Mouse (Mus musculus) CH12F3 (cell line): ENCODE measurements around the gene Adgrb3.

Experiments used
- in situ Hi-C: fragments of 300-500 bp; cut with MboI; formaldehyde crosslinking; loops from 2 replicates; pipeline ENCODE4 v1.14.3; 2020; ENCODE audit warnings: low sequenced_read_pairs

Gene Adgrb3

GRCm38 (mm10) chr1:25312344-25312743 is 517.2 kb downstream of the Adgrb3 start:
- in situ Hi-C loops, result no loop called here

- in situ Hi-C loops, result no loop called here
These were observed 519.4 kb downstream of the Adgrb3 start for GRCm38 (mm10) chr1:25310066-25310465.

GRCm38 (mm10) chr1:25281471-25281870 is 548.0 kb downstream of the Adgrb3 start:
- in situ Hi-C loops, result no loop called here

- in situ Hi-C loops, result no loop called here
These were observed 578.9 kb downstream of the Adgrb3 start for GRCm38 (mm10) chr1:25250562-25250961.

GRCm38 (mm10) chr1:25242436-25242835 is 587.1 kb downstream of the Adgrb3 start:
- in situ Hi-C loops, result no loop called here

- in situ Hi-C loops, result no loop called here
These were observed 600.2 kb downstream of the Adgrb3 start for GRCm38 (mm10) chr1:25229245-25229750.

GRCm38 (mm10) chr1:25228381-25229244 is 600.9 kb downstream of the Adgrb3 start:
- in situ Hi-C loops, result no loop called here

GRCm38 (mm10) chr1:25227880-25228279 is 601.6 kb downstream of the Adgrb3 start:
- in situ Hi-C loops, result no loop called here

GRCm38 (mm10) chr1:25204636-25205035 is 624.9 kb downstream of the Adgrb3 start:
- in situ Hi-C loops, result no loop called here

GRCm38 (mm10) chr1:25199392-25199791 is 630.1 kb downstream of the Adgrb3 start:
- in situ Hi-C loops, result no loop called here

GRCm38 (mm10) chr1:25191986-25192385 is 637.5 kb downstream of the Adgrb3 start:
- in situ Hi-C loops, result no loop called here

- in situ Hi-C loops, result no loop called here
These were observed 640.2 kb downstream of the Adgrb3 start for GRCm38 (mm10) chr1:25189261-25189660.

- in situ Hi-C loops, result no loop called here
These were observed 643.6 kb downstream of the Adgrb3 start for GRCm38 (mm10) chr1:25185909-25186308.

GRCm38 (mm10) chr1:25181881-25182280 is 647.6 kb downstream of the Adgrb3 start:
- in situ Hi-C loops, result no loop called here

- in situ Hi-C loops, result no loop called here
These were observed 648.9 kb downstream of the Adgrb3 start for GRCm38 (mm10) chr1:25180615-25181014.

GRCm38 (mm10) chr1:25179860-25180582 is 649.5 kb downstream of the Adgrb3 start:
- in situ Hi-C loops, result no loop called here

GRCm38 (mm10) chr1:25178347-25179130 is 651.0 kb downstream of the Adgrb3 start:
- in situ Hi-C loops, result no loop called here

GRCm38 (mm10) chr1:25167120-25167519 is 662.4 kb downstream of the Adgrb3 start:
- in situ Hi-C loops, result no loop called here

GRCm38 (mm10) chr1:25166036-25166796 is 663.3 kb downstream of the Adgrb3 start:
- in situ Hi-C loops, result no loop called here

GRCm38 (mm10) chr1:25163561-25163960 is 665.9 kb downstream of the Adgrb3 start:
- in situ Hi-C loops, result no loop called here
